Mouse (Mus musculus) olfactory bulb, adult 2 months (tissue): ENCODE results near the gene Nfatc3.

Experiments used
- CTCF ChIP-seq: fragments of 200-500 bp; IDR thresholded peaks from 2 replicates; pipeline ENCODE4 v1.5.1; 2012; ENCODE audit warnings: low read depth, mild to moderate bottlenecking, low read length, moderate library complexity; ENCODE audit not compliant: insufficient read depth
- POLR2A ChIP-seq: fragments of 200-500 bp; IDR thresholded peaks from 2 replicates; pipeline ENCODE4 v1.6.1; 2012; ENCODE audit warnings: mild to moderate bottlenecking, low read depth, low read length, moderate library complexity; ENCODE audit not compliant: insufficient read depth

- TF ChIP-seq CTCF (no peak), POLR2A (no peak)
Observed at GRCm38 (mm10) chr8:106063046-106063445, 4.4 kb downstream of the Nfatc3 start.
